Mouse (Mus musculus): ENCODE data around the gene Becn1. TPM values are rescaled to one million over a fixed set of nuclear protein-coding genes. Genes with fewer than 3 reads are reported as not detected.
A peak's percentile ranks its signal among the peaks of the same experiment; 100 is the strongest.
"Not testable (repeated sequence)": the region's sequence is repeated elsewhere in the genome, so short reads cannot be mapped to it uniquely, and the experiment has no call there.

Becn1 gene
- total RNA-seq (2021): 100 to 1,000 TPM; 204 to 230 TPM

DNA sequence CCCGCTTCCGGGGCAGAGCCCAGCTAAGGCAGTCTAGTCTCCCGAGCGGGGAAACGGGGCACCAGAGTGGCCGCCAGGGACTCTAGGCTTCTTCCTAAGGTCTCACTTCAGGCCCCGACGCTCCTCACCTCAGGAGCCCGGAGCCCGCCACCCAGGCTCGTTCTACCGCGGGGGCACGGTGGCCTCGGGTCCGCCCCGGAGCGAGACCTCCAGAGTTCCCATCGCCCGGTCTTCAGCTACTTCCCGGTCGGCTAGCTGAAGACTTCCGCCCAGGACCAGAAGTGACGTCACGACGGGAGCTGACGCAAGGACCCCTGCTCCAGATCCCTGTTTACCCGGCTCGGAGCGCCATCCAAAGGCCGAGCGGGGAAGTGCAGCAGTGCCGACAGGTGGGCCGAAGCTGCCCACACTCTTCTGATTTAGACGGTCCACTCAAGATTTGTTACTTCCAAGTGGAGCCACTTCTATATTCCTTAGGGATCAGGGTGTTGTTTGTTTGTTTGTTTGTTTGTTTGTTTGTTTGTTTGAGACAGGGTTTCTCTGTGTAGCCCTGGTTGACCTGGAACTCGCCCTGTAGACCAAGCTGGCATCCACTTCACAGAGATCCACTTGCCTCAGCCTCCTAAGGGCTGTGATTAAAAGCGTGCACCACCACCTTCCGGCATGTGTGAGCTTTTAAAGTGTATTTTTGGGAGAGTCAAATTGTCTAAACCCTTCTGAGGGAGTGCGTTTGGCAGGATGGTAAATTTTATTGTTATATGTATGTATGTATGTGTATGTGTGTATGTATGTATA, at the start of gene Becn1:
Becn1 (minus strand) TSS at position 283 of the 795 bp plus-strand sequence.
- peak; percentile 96 to 100 for DNase-seq (ENCODE audit: extremely low spot score in 1 of 2, low spot score in 1 of 2)

DNA sequence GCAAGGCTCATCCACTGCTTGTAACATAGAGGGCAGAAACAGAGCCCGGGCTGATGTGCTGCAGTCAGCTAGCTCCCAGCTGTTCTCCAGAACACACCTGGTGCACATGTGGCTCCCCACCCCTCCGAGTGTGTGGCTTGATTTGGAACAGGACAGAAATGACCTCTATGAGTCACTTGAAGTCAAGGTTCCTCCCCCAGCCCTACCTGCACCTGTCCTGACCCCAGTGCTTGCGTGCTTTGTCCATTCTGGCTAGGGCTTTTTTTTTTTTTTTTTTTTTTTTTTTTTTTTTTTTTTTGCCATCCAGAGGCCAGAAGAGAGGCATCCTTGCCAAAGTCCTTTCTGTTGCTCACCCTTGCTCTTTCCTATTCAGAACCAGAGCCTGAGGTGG, 49.6 kb upstream of the Becn1 start:
- DNase-seq (ENCODE audit: extremely low spot score in 1 of 2, low spot score in 1 of 2): no peak

DNA sequence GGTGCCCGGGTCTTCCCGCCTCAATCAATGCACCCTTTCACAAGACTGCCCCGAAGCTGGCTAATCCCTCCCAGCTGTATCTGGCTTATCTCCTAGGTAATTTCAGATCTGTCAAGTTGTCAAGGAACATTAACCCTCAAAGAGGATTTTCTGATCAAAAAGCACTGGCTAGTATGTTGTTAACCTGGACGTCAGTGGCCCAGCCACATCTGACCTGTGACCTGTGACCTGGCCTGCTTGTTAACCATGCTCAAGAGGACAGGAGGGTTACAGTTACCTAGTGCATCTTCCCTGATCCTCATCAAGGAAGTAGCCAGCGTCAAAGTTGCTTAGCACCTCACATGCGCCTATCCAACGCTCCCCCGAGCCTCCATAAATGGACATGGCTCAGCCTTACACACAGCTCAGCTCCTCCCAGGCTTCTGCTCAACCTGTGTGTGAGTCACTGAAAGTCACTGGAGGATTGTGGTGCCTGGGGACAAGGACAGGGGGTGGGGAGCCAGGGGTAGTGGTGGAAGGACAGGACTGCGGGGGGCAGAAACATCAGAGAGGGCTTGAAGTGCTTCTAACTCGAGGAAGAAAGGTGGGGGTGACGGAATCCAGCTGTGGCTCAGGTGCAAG, 49.1 kb upstream of the Becn1 start:
- DNase-seq (ENCODE audit: extremely low spot score in 1 of 2, low spot score in 1 of 2): no peak

DNA sequence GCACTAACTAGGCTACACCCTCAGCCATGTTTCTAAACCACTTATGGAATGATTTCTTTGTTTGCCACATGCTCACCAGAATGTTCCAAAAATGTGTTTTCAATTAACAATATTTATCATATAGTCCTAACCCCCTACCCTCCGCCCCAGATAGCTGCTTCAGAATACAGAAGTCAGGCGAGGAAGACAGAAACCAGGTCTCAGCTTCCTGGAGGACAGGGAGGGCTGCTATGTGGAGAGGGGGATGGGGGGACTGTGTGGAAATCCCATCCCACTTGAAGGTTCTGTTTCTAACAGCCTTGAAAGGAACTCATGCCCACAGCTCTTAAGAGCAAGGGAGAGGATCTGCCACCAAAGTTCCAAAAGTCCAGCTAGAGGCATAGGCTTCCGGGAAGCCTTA, 47.1 kb upstream of the Becn1 start:
- no peak for DNase-seq (ENCODE audit: extremely low spot score in 1 of 2, low spot score in 1 of 2)

GRCm38 (mm10) chr11:101348774-101349173, 46.7 kb upstream of the Becn1 start:
- DNase-seq (ENCODE audit: extremely low spot score in 1 of 2, low spot score in 1 of 2): no peak

- no peak for DNase-seq (ENCODE audit: extremely low spot score in 1 of 2, low spot score in 1 of 2)
Observed at GRCm38 (mm10) chr11:101347083-101347775, 45.1 kb upstream of the Becn1 start.

DNA sequence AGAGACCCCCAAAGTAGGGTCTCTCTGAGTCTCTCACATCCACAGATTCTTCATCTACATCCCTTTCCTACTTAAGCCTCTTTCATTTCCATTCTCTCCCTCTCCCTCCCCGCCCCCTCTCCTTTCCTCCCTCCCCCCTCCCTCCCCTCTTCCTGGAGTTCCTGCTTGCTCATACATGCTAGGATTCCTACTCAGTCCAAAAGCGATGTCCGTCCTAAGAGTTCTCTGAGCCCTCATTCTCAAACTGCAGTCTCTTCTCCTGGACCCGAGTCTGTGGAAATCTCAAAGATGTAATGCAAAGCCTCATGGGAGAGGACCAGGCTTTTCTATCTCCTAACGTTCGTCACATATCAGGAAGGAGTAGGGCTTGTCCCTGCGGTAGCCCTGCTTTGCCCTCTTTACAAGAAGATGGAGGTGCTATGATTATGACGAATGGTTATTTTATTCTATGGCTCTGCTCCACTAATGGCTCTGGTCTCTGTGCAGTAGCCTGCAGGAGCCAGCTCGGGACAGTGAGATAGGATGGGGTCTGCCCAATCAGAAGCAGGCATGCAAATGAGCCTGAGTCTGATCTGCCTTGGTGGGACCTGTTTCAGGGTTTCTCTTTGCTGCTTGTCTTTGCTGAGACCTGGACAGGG, 36.2 kb upstream of the Becn1 start:
- DNase-seq (ENCODE audit: extremely low spot score in 1 of 2, low spot score in 1 of 2): no peak

DNA sequence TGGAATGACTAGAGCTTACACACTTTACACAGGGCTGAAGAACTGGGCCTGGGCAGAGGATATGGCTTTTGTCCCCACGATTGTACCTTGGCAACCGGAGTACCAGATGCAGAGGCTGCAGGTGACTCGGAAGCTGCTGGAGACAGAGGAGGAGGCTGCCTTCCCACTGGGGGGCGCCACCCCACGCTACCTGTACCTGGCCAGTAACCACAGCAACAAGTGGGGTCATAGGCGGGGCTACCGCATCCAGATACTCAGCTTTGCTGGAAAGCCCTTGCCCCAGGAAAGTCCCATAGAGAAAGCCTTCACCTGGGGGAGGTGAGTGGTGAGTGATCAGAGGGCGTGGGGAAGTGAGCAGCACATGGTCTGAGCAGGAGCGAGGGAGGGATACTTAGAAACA, 33.6 kb upstream of the Becn1 start:
- no peak for DNase-seq (ENCODE audit: extremely low spot score in 1 of 2, low spot score in 1 of 2)

GRCm38 (mm10) chr11:101334516-101334915, 32.4 kb upstream of the Becn1 start:
- no peak for DNase-seq (ENCODE audit: extremely low spot score in 1 of 2, low spot score in 1 of 2)

- no peak for DNase-seq (ENCODE audit: extremely low spot score in 1 of 2, low spot score in 1 of 2)
Observed at GRCm38 (mm10) chr11:101334023-101334422, 31.9 kb upstream of the Becn1 start.

DNA sequence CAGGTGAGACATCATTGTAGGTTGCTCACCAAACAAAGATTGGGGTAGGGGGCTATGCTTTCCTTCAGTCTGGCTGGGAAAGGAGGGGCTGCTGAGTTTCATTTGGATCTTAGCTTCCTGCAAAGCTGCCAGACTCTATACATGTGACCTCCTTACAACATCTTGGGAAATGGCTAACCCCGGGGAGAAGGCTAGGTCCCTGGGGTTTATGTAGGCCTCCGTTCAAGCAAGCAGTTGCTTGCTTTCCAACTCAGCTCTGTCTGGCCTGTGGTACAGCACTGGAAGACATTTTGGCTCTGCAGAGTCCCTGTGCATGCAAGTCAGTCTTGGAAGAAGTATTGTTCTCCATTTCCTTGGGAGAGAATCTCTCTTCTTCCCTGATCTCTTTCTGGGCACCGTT, 30.5 kb upstream of the Becn1 start:
- no peak for DNase-seq (ENCODE audit: extremely low spot score in 1 of 2, low spot score in 1 of 2)

- not testable (repeated sequence) for DNase-seq (ENCODE audit: extremely low spot score in 1 of 2, low spot score in 1 of 2)
Observed at GRCm38 (mm10) chr11:101330961-101331360, 28.9 kb upstream of the Becn1 start.

- no peak for DNase-seq (ENCODE audit: extremely low spot score in 1 of 2, low spot score in 1 of 2)
Observed at GRCm38 (mm10) chr11:101330371-101330924, 28.4 kb upstream of the Becn1 start, which contains the start of gene Aoc3. Gene Aoc3, plus strand, starts transcription at chr11:101330605.

DNA sequence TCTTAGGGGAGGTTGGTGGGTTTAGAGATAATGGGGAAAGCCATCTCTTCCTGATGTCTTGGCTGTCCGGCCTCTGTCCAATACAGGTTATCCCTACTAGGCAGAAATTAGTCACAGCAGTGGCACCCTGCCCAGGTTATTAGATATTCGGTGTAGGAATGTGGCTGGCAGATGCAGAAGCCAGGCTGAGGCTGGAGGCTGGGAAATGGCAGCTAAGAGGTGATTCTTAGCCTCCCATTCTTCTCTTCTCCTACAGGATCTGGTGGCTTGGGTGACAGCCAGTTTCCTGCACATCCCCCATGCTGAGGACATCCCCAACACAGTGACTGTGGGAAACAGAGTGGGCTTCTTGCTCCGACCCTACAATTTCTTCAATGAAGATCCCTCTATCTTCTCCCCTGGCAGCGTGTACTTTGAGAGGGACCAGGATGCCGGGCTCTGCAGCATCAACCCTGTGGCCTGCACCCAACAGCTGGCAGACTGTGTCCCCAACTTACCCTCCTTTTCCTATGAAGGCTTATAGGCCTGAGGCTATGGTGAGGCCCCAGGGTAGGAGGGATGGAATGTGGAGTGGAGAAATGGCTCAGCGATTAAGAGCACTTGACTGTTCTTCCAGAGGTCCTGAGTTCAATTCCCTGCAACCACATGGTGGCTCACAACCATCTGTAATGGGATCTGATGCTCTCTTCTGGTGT, 27.0 kb upstream of the Becn1 start:
- peak in 1 of 2 experiments; percentile 42 for DNase-seq (ENCODE audit: extremely low spot score in 1 of 2, low spot score in 1 of 2)

- no peak for DNase-seq (ENCODE audit: extremely low spot score in 1 of 2, low spot score in 1 of 2)
Observed at GRCm38 (mm10) chr11:101327311-101327710, 25.2 kb upstream of the Becn1 start.

GRCm38 (mm10) chr11:101326147-101326546, 24.1 kb upstream of the Becn1 start:
- DNase-seq (ENCODE audit: extremely low spot score in 1 of 2, low spot score in 1 of 2): no peak

DNA sequence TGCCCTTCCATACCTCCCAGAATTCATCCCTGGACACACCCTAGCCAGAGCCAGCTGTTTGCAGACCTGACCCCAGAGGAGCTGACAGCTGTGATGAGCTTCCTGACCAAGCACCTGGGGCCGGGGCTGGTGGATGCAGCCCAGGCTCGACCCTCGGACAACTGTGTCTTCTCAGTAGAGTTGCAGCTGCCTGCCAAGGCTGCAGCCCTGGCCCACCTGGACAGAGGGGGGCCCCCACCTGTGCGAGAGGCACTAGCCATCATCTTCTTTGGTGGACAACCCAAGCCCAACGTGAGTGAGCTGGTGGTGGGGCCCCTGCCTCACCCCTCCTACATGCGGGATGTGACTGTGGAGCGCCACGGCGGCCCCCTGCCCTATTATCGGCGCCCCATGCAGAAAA, 23.1 kb upstream of the Becn1 start:
- not testable (repeated sequence) for DNase-seq (ENCODE audit: extremely low spot score in 1 of 2, low spot score in 1 of 2)

DNA sequence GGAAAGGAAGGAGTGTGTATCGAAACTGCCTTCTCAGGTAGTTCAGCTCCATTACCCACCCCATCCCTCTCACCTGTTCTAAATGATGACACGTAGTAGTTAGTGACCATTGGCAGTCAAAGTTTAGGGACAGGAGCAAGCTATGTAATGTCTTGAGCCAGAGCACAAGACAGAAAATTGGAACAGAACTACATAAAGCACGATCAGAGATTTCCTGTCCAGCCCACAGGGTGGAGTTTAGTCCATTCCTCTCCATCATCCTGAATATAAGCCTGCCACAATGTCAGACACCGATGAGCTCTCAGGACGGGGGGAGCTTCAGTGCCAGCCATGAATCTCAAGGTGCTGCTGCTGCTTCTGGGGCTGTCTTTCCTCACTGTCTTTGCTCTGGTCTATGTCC, 22.7 kb upstream of the Becn1 start, which contains the start of gene Aoc2:
Aoc2 (plus strand) TSS at position 301 of the 400 bp plus-strand sequence.
- no peak for DNase-seq (ENCODE audit: extremely low spot score in 1 of 2, low spot score in 1 of 2)

DNA sequence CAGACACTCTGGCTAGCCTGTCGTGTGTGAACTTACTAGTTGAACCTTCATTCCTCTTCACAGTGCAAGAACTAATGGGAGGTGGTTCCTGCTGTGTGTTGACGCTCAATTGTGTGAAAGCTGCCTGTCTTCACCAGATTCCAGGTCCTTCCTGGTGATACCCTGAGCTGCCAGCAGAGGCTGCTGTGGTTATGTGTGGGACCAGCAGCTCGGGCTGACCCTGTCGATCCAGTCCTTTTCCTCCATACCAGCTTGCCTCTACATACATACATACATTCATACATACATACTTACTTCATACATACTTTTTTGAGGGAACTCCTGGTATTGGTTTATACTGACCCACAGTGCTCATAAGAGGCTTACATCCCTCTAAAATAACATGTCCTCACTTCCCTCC, 21.5 kb upstream of the Becn1 start:
- peak; percentile 50 to 76 for DNase-seq (ENCODE audit: extremely low spot score in 1 of 2, low spot score in 1 of 2)

DNA sequence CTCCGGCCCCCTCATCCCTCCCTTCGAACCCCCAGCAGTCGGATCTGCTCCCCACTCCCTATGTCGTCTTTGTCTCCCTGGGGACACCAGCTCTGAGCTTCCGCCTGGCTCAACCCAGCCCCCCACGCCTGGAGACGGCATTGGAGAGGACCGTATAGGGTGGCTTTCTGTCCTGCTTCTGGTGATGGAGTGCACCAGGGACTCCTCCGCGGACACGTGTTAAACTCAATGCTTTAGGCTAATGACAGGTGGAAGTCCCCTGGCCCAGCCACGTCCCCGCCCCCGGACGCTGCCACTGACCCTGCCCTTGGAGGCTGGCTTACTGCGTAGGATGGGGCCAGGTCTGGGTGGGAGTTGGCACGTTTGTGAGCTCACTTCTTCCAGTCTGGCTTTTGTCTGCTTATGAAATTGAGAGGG, 14.4 kb upstream of the Becn1 start:
- DNase-seq (ENCODE audit: extremely low spot score in 1 of 2, low spot score in 1 of 2): no peak

Measured in layer of hippocampus, postnatal 25 days (tissue).